Mouse (Mus musculus): ENCODE results near the gene Ppp2r1b. TPM values are rescaled to one million over a fixed set of nuclear protein-coding genes. Genes with fewer than 3 reads are reported as not detected.
"Not testable (repeated sequence)": the region's sequence is repeated elsewhere in the genome, so short reads cannot be mapped to it uniquely, and the experiment has no call there.

The Ppp2r1b gene
- 10 to 100 TPM; 35.1 to 36.5 TPM for total RNA-seq (2021)
- long read RNA-seq, experiment 1, transcript Ppp2r1b-202 (15 exons, 3,430 nt): major isoform, 24 of 37 reads
- long read RNA-seq, experiment 1, partial matches to known transcripts: 4 of 37 reads
- long read RNA-seq, experiment 1, other reads (novel, unspliced or antisense): 9 of 37 reads
- long read RNA-seq, experiment 2, transcript Ppp2r1b-202 (15 exons, 3,430 nt): major isoform, 20 of 24 reads
- long read RNA-seq, experiment 2, partial matches to known transcripts: 1 of 24 reads
- long read RNA-seq, experiment 2, other reads (novel, unspliced or antisense): 3 of 24 reads

- DNase-seq: no peak
Measured at GRCm38 (mm10) chr9:50845081-50845480, at the start of gene Ppp2r1b. Gene Ppp2r1b, plus strand, starts transcription at chr9:50845301.

- peak; percentile 25 for DNase-seq
Measured at GRCm38 (mm10) chr9:50796776-50797175, 48.3 kb upstream of the Ppp2r1b start.

- no peak for DNase-seq
Measured at GRCm38 (mm10) chr9:50797641-50798040, 47.5 kb upstream of the Ppp2r1b start.

- DNase-seq: peak; percentile 72
Measured at GRCm38 (mm10) chr9:50798368-50798767, 46.7 kb upstream of the Ppp2r1b start.

- DNase-seq: peak; percentile 56
Measured at GRCm38 (mm10) chr9:50800985-50801384, 44.1 kb upstream of the Ppp2r1b start.

- DNase-seq: no peak
Measured at GRCm38 (mm10) chr9:50803055-50803671, 41.9 kb upstream of the Ppp2r1b start.

- DNase-seq: peak; percentile 38
Measured at GRCm38 (mm10) chr9:50808471-50808870, 36.6 kb upstream of the Ppp2r1b start.

GRCm38 (mm10) chr9:50809146-50809545 is 36.0 kb upstream of the Ppp2r1b start:
- DNase-seq: peak; percentile 45

- no peak for DNase-seq
Measured at GRCm38 (mm10) chr9:50811187-50811586, 33.9 kb upstream of the Ppp2r1b start.

- DNase-seq: no peak
Measured at GRCm38 (mm10) chr9:50811746-50812145, 33.4 kb upstream of the Ppp2r1b start.

- no peak for DNase-seq
Measured at GRCm38 (mm10) chr9:50813796-50814195, 31.3 kb upstream of the Ppp2r1b start.

GRCm38 (mm10) chr9:50815666-50816065 is 29.4 kb upstream of the Ppp2r1b start:
- DNase-seq: no peak

- DNase-seq: no peak
Measured at GRCm38 (mm10) chr9:50816512-50816911, 28.6 kb upstream of the Ppp2r1b start.

GRCm38 (mm10) chr9:50818050-50818449 is 27.1 kb upstream of the Ppp2r1b start:
- no peak for DNase-seq

GRCm38 (mm10) chr9:50819716-50820115 is 25.4 kb upstream of the Ppp2r1b start:
- no peak for DNase-seq

- DNase-seq: no peak
Measured at GRCm38 (mm10) chr9:50821651-50822050, 23.4 kb upstream of the Ppp2r1b start.

GRCm38 (mm10) chr9:50822216-50822615 is 22.9 kb upstream of the Ppp2r1b start:
- no peak for DNase-seq

GRCm38 (mm10) chr9:50823779-50824453 is 21.2 kb upstream of the Ppp2r1b start:
- no peak for DNase-seq

GRCm38 (mm10) chr9:50831514-50831913 is 13.6 kb upstream of the Ppp2r1b start:
- no peak for DNase-seq

- no peak for DNase-seq
Measured at GRCm38 (mm10) chr9:50832162-50832561, 12.9 kb upstream of the Ppp2r1b start.

GRCm38 (mm10) chr9:50832582-50832981 is 12.5 kb upstream of the Ppp2r1b start:
- DNase-seq: not testable (repeated sequence)

- DNase-seq: no peak
Measured at GRCm38 (mm10) chr9:50833786-50834185, 11.3 kb upstream of the Ppp2r1b start.

GRCm38 (mm10) chr9:50835068-50835705 is 9.9 kb upstream of the Ppp2r1b start:
- peak; percentile 70 for DNase-seq
